11 mouse cellular contexts compared by ENCODE assay signal in the genomic region with DNA sequence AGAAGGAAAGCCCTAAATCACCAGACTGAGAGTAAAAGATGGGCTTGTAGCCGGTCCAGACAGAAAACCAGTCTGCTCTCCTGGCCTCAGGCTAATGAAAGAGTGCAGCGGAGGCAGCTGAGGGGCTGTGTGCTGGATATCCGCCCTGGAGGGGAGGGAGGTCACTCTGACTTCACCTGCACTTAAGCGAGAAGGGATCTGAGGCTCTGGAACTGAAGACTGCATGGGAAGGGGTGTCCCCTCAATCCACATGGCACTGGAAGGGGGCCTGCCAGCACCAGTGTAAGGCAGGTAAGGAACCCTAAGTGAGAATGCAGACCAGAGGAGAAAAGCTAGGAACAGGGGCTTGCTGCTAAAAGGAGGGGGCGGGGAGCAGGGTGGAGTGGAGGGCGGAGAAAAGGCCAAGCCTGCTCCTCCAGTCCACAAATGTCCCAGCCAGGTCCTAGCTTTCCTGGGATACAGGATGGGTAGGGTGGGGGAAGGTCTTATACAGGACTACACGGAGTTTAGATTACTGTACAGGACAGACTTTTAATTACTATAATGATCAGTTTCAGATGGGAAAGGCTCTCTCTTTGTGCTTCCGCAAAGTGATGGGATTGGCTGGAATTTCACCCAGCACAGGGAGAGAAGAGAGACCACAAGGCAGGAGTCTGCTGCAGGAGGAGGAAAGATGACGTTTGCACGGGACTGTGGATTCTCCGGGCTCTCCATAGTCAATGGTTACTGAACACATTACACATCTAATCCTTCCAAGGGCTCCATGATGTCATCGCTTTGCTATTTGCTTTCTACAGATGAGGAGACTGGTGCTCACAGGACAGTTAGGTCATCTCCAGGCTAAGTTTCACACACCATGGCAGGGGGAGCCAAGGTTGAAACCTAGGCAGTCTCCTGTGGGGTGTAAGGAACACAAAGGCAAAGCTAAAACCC.
A peak's percentile ranks its signal among the peaks of the same experiment; 100 is the strongest.
DNase-seq lines count a peak whose midpoint lies in the region; ATAC-seq and TF ChIP-seq lines count a peak whose summit lies in the region.
"Had no signal": no experiment of that assay in that cellular context is flagged by ENCODE, and none has a peak within 500 bp of the region (broad histone marks: within the 10 kb centered on the region; RNA-seq: fewer than 3 reads in every experiment).

No protein-coding gene starts in this region.

- no peak for TF ChIP-seq CTCF in heart, adult 2 months (IDR thresholded peaks at IDR 0.05)
- TF ChIP-seq CTCF in left cerebral cortex, adult 2 months (IDR thresholded peaks at IDR 0.05) = no peak

- no peaks in the 10 kb centered on the region for H3K9me3 ChIP-seq in heart, embryonic 15.5 days (replicated peaks)
- H3K9me3 ChIP-seq in forebrain, embryonic 11.5 days (ENCODE audit: control insufficient read depth, low read length) = no peaks in the 10 kb centered on the region
- no peaks in the 10 kb centered on the region for H3K9me3 ChIP-seq in limb, embryonic 15.5 days

- H3K4me3 ChIP-seq in heart, embryonic 15.5 days = no peak overlapping the region
- no peak overlapping the region for H3K4me3 ChIP-seq in heart, adult 2 months
- no peak overlapping the region for H3K4me3 ChIP-seq in forebrain, embryonic 11.5 days (ENCODE audit: low read depth, low read length)
- no peak overlapping the region for H3K4me3 ChIP-seq in limb, embryonic 15.5 days
- no peak overlapping the region for H3K4me3 ChIP-seq in left cerebral cortex, adult 2 months

- no peak for TF ChIP-seq EP300 in heart, adult 2 months (IDR thresholded peaks at IDR 0.05; ENCODE audit: insufficient read depth, low read depth, low read length)

- no peak for TF ChIP-seq POLR2A in heart, adult 2 months (IDR thresholded peaks at IDR 0.05; ENCODE audit: insufficient read depth, low read depth, low read length)

- no peak for DNase-seq in heart, adult 2 months
- peak; percentile 10 for DNase-seq in MN1 (ENCODE audit: low spot score)
- peak; percentile 50 for DNase-seq in forebrain, embryonic 11.5 days (ENCODE audit: low spot score)
- DNase-seq in adrenal gland, postnatal 10 days = no peak
- no peak for DNase-seq in frontal cortex, adult 2 months (ENCODE audit: extremely low spot score in 1 of 2, low spot score in 1 of 2)
- no peak for DNase-seq in left cerebral cortex, adult 2 months (ENCODE audit: extremely low spot score in 1 of 2, low spot score in 2 of 2)
- DNase-seq: kidney, adult 8-10 months; right cerebral cortex, postnatal 25 days had no signal

- WGBS in heart, embryonic 15.5 days = 55% methylated on average over 12 of the region's 12 CpGs
- WGBS in heart, adult 2 months = 72% methylated on average over 11 of the region's 12 CpGs
- WGBS in forebrain, embryonic 11.5 days = 23% methylated on average over 12 of the region's 12 CpGs
- WGBS in limb, embryonic 15.5 days = 32% methylated on average over 12 of the region's 12 CpGs

- H3K27ac ChIP-seq in heart, embryonic 15.5 days = no peak overlapping the region
- no peak overlapping the region for H3K27ac ChIP-seq in heart, adult 2 months
- no peak overlapping the region for H3K27ac ChIP-seq in forebrain, embryonic 11.5 days (ENCODE audit: low read depth, low read length)
- peak overlapping the region; percentile 19; the same call in 1 of the 2 replicates for H3K27ac ChIP-seq in limb, embryonic 15.5 days
- no peak overlapping the region for H3K27ac ChIP-seq in left cerebral cortex, adult 2 months

- H3K4me2 ChIP-seq in heart, embryonic 15.5 days = no peak overlapping the region
- no peak overlapping the region for H3K4me2 ChIP-seq in forebrain, embryonic 11.5 days (ENCODE audit: low read depth, low read length, severe bottlenecking)
- H3K4me2 ChIP-seq in limb, embryonic 15.5 days = no peak overlapping the region

- 0 out of 2 replicates have a peak, but pooled peaks cover 1% of the 10 kb centered on the region for H3K79me2 ChIP-seq in heart, adult 2 months (replicated peaks; ENCODE audit: control insufficient read depth, insufficient read depth, low read length)

- no peaks in the 10 kb centered on the region for H3K36me3 ChIP-seq in heart, embryonic 15.5 days
- peaks cover 1% of the 10 kb centered on the region; the same call in 1 of the 2 replicates for H3K36me3 ChIP-seq in heart, adult 2 months (ENCODE audit: control insufficient read depth, insufficient read depth, low read length)
- no peaks in the 10 kb centered on the region for H3K36me3 ChIP-seq in forebrain, embryonic 11.5 days (ENCODE audit: control insufficient read depth, insufficient read depth, low read length)
- no peaks in the 10 kb centered on the region for H3K36me3 ChIP-seq in limb, embryonic 15.5 days

- peaks cover 19% of the 10 kb centered on the region for H3K4me1 ChIP-seq in heart, embryonic 15.5 days (replicated peaks)
- H3K4me1 ChIP-seq in heart, adult 2 months (ENCODE audit: control insufficient read depth, insufficient read depth, low read length) = peaks cover 5% of the 10 kb centered on the region
- peaks cover 6% of the 10 kb centered on the region; the same call in 1 of the 2 replicates for H3K4me1 ChIP-seq in forebrain, embryonic 11.5 days (replicated peaks; ENCODE audit: control insufficient read depth, insufficient read depth, low read length)
- H3K4me1 ChIP-seq in limb, embryonic 15.5 days = peaks cover 10% of the 10 kb centered on the region

- H3K9ac ChIP-seq in heart, embryonic 15.5 days = no peak overlapping the region
- no peak overlapping the region for H3K9ac ChIP-seq in heart, adult 2 months (ENCODE audit: low read depth, low read length)
- no peak overlapping the region for H3K9ac ChIP-seq in forebrain, embryonic 11.5 days (ENCODE audit: low read length)
- H3K9ac ChIP-seq in limb, embryonic 15.5 days = no peak overlapping the region

- 0 out of 2 replicates have a peak, but pooled peaks have one; percentile 31 for ATAC-seq in heart, embryonic 15.5 days (replicated peaks; ENCODE audit: insufficient number of reproducible peaks, insufficient read depth, low FRiP score, low read depth)
- ATAC-seq in forebrain, embryonic 11.5 days (replicated peaks; ENCODE audit: low FRiP score) = peak; percentile 73
- ATAC-seq in limb, embryonic 15.5 days (ENCODE audit: insufficient number of reproducible peaks, low FRiP score, low TSS enrichment, low read depth) = 0 out of 2 replicates have a peak, but pooled peaks have one; percentile 35
- ATAC-seq: CD4-positive, CD25-positive, alpha-beta regulatory T cell, adult 4 months had no signal

- intact Hi-C loops in heart, adult 2 months (cut with DNase I) = no loop called here
- intact Hi-C loops in left cerebral cortex, adult 2 months (cut with DNase I) = no loop called here

- H3K27me3 ChIP-seq in heart, embryonic 15.5 days = no peaks in the 10 kb centered on the region
- H3K27me3 ChIP-seq in heart, adult 2 months (ENCODE audit: control insufficient read depth, insufficient read depth, low read length) = no peaks in the 10 kb centered on the region
- no peaks in the 10 kb centered on the region for H3K27me3 ChIP-seq in forebrain, embryonic 11.5 days (ENCODE audit: control insufficient read depth, insufficient read depth, low read length)
- H3K27me3 ChIP-seq in limb, embryonic 15.5 days = no peaks in the 10 kb centered on the region

Comparison
In these comparisons a context has a peak if more than half of its experiments do, and no peak if none do; other contexts are left out.
1. DNase-seq: peak in MN1 (single experiment) and forebrain, embryonic 11.5 days (single experiment); none in heart, adult 2 months (0 of 2), adrenal gland, postnatal 10 days (single experiment), frontal cortex, adult 2 months (0 of 2) and left cerebral cortex, adult 2 months (0 of 2).
2. Peak in every context shown above with its lines, with median percentiles within 50 percentile points of each other: ATAC-seq.